Mouse (Mus musculus) thymus, adult 2 months (tissue): ENCODE measurements around the gene Mypop. TPM values are rescaled to one million over a fixed set of nuclear protein-coding genes. Genes with fewer than 3 reads are reported as not detected.

Source experiments
- DNase-seq: peaks from one replicate; pipeline ENCODE4 v3.0.0; 2021
- H3K27ac ChIP-seq: fragments of 200-500 bp; 2 replicates; pipeline ENCODE4 v1.5.1; 2012; ENCODE audit warnings: low read length, control low read depth; ENCODE audit not compliant: control insufficient read depth, insufficient read depth
- H3K27me3 ChIP-seq: fragments of 200-500 bp; 2 replicates; pipeline ENCODE4 v1.6.1; 2012; ENCODE audit warnings: mild to moderate bottlenecking, low read length, moderate library complexity, mixed read lengths; ENCODE audit not compliant: control insufficient read depth, insufficient read depth
- H3K36me3 ChIP-seq: fragments of 200-500 bp; 2 replicates; pipeline ENCODE4 v1.6.1; 2012; ENCODE audit warnings: mild to moderate bottlenecking, low read length, moderate library complexity; ENCODE audit not compliant: control insufficient read depth, insufficient read depth
- H3K4me1 ChIP-seq: fragments of 200-500 bp; replicated peaks from 2 replicates; pipeline ENCODE4 v1.6.1; 2012; ENCODE audit warnings: low read length; ENCODE audit not compliant: control insufficient read depth, insufficient read depth
- H3K4me3 ChIP-seq: fragments of 200-500 bp; 2 replicates; pipeline ENCODE4 v1.5.1; 2012; ENCODE audit warnings: mild to moderate bottlenecking, low read length, control low read depth, moderate library complexity; ENCODE audit not compliant: control insufficient read depth, insufficient read depth
- CTCF ChIP-seq: fragments of 200-500 bp; IDR thresholded peaks from 2 replicates; pipeline ENCODE4 v1.5.1; 2012; ENCODE audit warnings: mild to moderate bottlenecking, control low read depth, low read length, moderate library complexity, borderline replicate concordance; ENCODE audit not compliant: control insufficient read depth, poor library complexity, insufficient read depth; ENCODE audit errors: extremely low read depth
- POLR2A ChIP-seq: fragments of 200-500 bp; IDR thresholded peaks from 2 replicates; pipeline ENCODE4 v1.6.1; 2012; ENCODE audit warnings: mild to moderate bottlenecking, low read length, control low read depth, moderate library complexity; ENCODE audit not compliant: control insufficient read depth, poor library complexity, insufficient read depth; ENCODE audit errors: extremely low read depth
- WGBS: fragments of 180-500 bp; shearing (Covaris S2); methylation state at CpG from one replicate; pipeline ENCODE4 v1.1.7; 2018; 5-methylcytosine and 5-hydroxymethylcytosine counted together
- polyA plus RNA-seq: library from polyadenylated mRNA; depleted of rRNA; stranded (reverse); fragments of >200 nt; gene quantifications from 2 replicates; pipeline ENCODE4 v1.2.3, GENCODE M21; 2012

Gene Mypop
- polyA plus RNA-seq, 1 experiment = 5.0 TPM

GRCm38 (mm10) chr7:18963294-18963843, 27.7 kb upstream of the Mypop start:
- Histone ChIP-seq H3K4me1 (no peaks in the 10 kb centered on the region), H3K27ac (no peak overlapping the region), H3K36me3 (no peaks in the 10 kb centered on the region), H3K27me3 (peaks cover 20% of the 10 kb centered on the region; the same call in 1 of the 2 replicates), H3K4me3 (no peak overlapping the region)
- 7% methylated on average over 19 of the region's 19 CpGs for WGBS
- TF ChIP-seq CTCF (no peak), POLR2A (no peak)
- DNase-seq = no peak

- Histone ChIP-seq H3K36me3 (no peaks in the 10 kb centered on the region), H3K27me3 (peaks cover 13% of the 10 kb centered on the region; the same call in 1 of the 2 replicates), H3K4me3 (no peak overlapping the region), H3K4me1 (no peaks in the 10 kb centered on the region), H3K27ac (no peak overlapping the region)
- no peak for TF ChIP-seq CTCF
- TF ChIP-seq POLR2A = no peak
- no peak for DNase-seq
- WGBS = 86% methylated on average over 5 of the region's 5 CpGs
These were observed 25.7 kb upstream of the Mypop start for GRCm38 (mm10) chr7:18965312-18965711.

GRCm38 (mm10) chr7:18967603-18968002, 23.4 kb upstream of the Mypop start:
- Histone ChIP-seq H3K4me3 (no peak overlapping the region), H3K4me1 (no peaks in the 10 kb centered on the region), H3K27me3 (peaks cover 9% of the 10 kb centered on the region; the same call in 1 of the 2 replicates), H3K27ac (no peak overlapping the region), H3K36me3 (no peaks in the 10 kb centered on the region)
- TF ChIP-seq POLR2A = no peak
- TF ChIP-seq CTCF = no peak
- 24% methylated on average over 8 of the region's 8 CpGs for WGBS
- DNase-seq = no peak

- Histone ChIP-seq H3K27ac (no peak overlapping the region), H3K4me1 (no peaks in the 10 kb centered on the region), H3K36me3 (no peaks in the 10 kb centered on the region), H3K4me3 (no peak overlapping the region), H3K27me3 (no peaks in the 10 kb centered on the region)
- TF ChIP-seq POLR2A (no peak), CTCF (no peak)
- WGBS = 96% methylated on average over 3 of the region's 3 CpGs
- no peak for DNase-seq
These were observed 20.1 kb upstream of the Mypop start for GRCm38 (mm10) chr7:18970956-18971355.

GRCm38 (mm10) chr7:18978381-18978780, 12.7 kb upstream of the Mypop start:
- Histone ChIP-seq H3K36me3 (no peaks in the 10 kb centered on the region), H3K27me3 (no peaks in the 10 kb centered on the region), H3K4me1 (no peaks in the 10 kb centered on the region), H3K27ac (no peak overlapping the region), H3K4me3 (no peak overlapping the region)
- TF ChIP-seq POLR2A (no peak), CTCF (no peak)
- DNase-seq = no peak
- WGBS = 95% methylated on average over 9 of the region's 9 CpGs

- Histone ChIP-seq H3K27ac (no peak overlapping the region), H3K36me3 (no peaks in the 10 kb centered on the region), H3K27me3 (no peaks in the 10 kb centered on the region; the same call in 1 of the 2 replicates), H3K4me1 (peaks cover 8% of the 10 kb centered on the region), H3K4me3 (no peak overlapping the region)
- 83% methylated on average over 2 of the region's 2 CpGs for WGBS
- DNase-seq = no peak
- TF ChIP-seq POLR2A = no peak
- TF ChIP-seq CTCF = no peak
These were observed 4.5 kb upstream of the Mypop start for GRCm38 (mm10) chr7:18986503-18986902.

- DNase-seq = no peak
- no peak within 1 kb of the TSS for H3K4me3 ChIP-seq
- peaks cover 14% of the 10 kb centered on the region for H3K4me1 ChIP-seq
- WGBS = 50% methylated on average over 2 of the region's 2 CpGs
- H3K36me3 ChIP-seq = no peaks in the 10 kb centered on the region
- H3K27ac ChIP-seq = no peak within 1 kb of the TSS
- TF ChIP-seq CTCF = no peak
- no peak for TF ChIP-seq POLR2A
- H3K27me3 ChIP-seq = peaks cover 3% of the 10 kb centered on the region; the same call in 1 of the 2 replicates
These were observed 3.9 kb upstream of the Mypop start, which contains the start of gene Nanos2 for GRCm38 (mm10) chr7:18987100-18987499. Nanos2 (plus strand) TSS chr7:18987400.
